Mouse (Mus musculus) forebrain, embryonic 14.5 days (tissue): ENCODE data around the gene Olfr376. TPM values are rescaled to one million over a fixed set of nuclear protein-coding genes. Genes with fewer than 3 reads are reported as not detected.

Experiments
- ATAC-seq: fragments of 200-750 bp; cut with Nextera tagmentation; 2 replicates; pipeline ENCODE4 v1.8.0; 2017; ENCODE audit warnings: mild to moderate bottlenecking, moderate library complexity
- DNase-seq: peaks from one replicate; pipeline ENCODE4 v3.0.0-alpha.2; 2015; ENCODE audit warnings: low spot score
- H3K27ac ChIP-seq: fragments of 300-500 bp; sonication (generic); 2 replicates; pipeline ENCODE4 v1.5.1; 2014; ENCODE audit warnings: low read depth, mild to moderate bottlenecking, control low read depth, low read length, moderate library complexity
- H3K27me3 ChIP-seq: fragments of 300-500 bp; sonication (generic); replicated peaks from 2 replicates; pipeline ENCODE4 v1.6.1; 2014; ENCODE audit warnings: low read length, control low read depth, mixed read lengths; ENCODE audit not compliant: control insufficient read depth, insufficient read depth
- H3K36me3 ChIP-seq: fragments of 300-500 bp; sonication (generic); 2 replicates; pipeline ENCODE4 v1.6.1; 2014; ENCODE audit warnings: low read length, control low read depth; ENCODE audit not compliant: control insufficient read depth, insufficient read depth
- H3K4me1 ChIP-seq: fragments of 300-500 bp; sonication (generic); 2 replicates; pipeline ENCODE4 v1.6.1; 2014; ENCODE audit warnings: antibody characterized with exemption, low read length, control low read depth; ENCODE audit not compliant: control insufficient read depth, insufficient read depth
- H3K4me2 ChIP-seq: fragments of 300-500 bp; sonication (generic); 2 replicates; pipeline ENCODE4 v1.6.1; 2014; ENCODE audit warnings: mild to moderate bottlenecking, control low read depth, low read length
- H3K4me3 ChIP-seq: fragments of 300-500 bp; sonication (generic); 2 replicates; pipeline ENCODE4 v1.5.1; 2014; ENCODE audit warnings: low read depth, low read length, control low read depth
- H3K9ac ChIP-seq: fragments of 300-500 bp; sonication (generic); 2 replicates; pipeline ENCODE4 v1.6.1; 2014; ENCODE audit warnings: mild to moderate bottlenecking, low read length, control low read depth, moderate library complexity
- H3K9me3 ChIP-seq: fragments of 300-500 bp; sonication (generic); replicated peaks from 2 replicates; pipeline ENCODE4 v1.6.1; 2016; ENCODE audit warnings: low read length, control low read depth, mixed read lengths; ENCODE audit not compliant: control insufficient read depth
- WGBS: fragments of 180-500 bp; shearing (Covaris S2); extraction: QIAGEN DNeasy Blood & Tissue Kit; methylation state at CpG from one replicate; pipeline ENCODE4 v1.1.7; 2014; 5-methylcytosine and 5-hydroxymethylcytosine counted together
- polyA plus RNA-seq: library from polyadenylated mRNA; unstranded; fragments of >200 nt; fragmentation: Nextera tagmentation; extraction: Ambion mirVana; gene quantifications from 2 replicates; pipeline ENCODE4 v1.2.1, GENCODE M21; 2014

Gene Olfr376
- not detected in 2 replicates for polyA plus RNA-seq

DNA sequence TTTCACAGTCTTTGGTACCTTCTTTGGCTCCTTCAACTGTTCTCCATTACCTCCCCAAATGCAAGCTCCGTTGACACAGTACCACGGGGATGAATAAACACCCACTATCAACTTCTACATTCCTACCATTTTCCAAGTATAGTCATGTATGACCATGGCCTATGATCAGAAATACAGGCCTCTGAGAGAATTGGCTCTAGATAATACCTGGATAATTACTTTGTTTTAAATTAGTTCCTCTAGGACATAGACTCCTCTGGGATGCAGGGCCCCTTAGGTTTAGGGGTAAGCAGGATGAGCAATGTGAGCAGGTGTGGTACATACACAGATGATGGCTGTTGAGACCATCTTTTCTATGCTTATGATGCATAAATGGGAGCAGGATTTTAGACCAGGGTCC, at the start of gene Olfr376:
Gene Olfr376 (plus strand): TSS at position 301 of the 400 bp plus-strand sequence.
- 89% methylated on average over 2 of the region's 2 CpGs for WGBS
- H3K27ac ChIP-seq, result no peak within 1 kb of the TSS
- no peak within 1 kb of the TSS for H3K4me2 ChIP-seq
- ATAC-seq (no peak), DNase-seq (no peak)
- H3K9ac ChIP-seq, result no peak within 1 kb of the TSS
- no peaks in the 10 kb centered on the region for H3K27me3 ChIP-seq
- no peaks in the 10 kb centered on the region for H3K36me3 ChIP-seq
- H3K4me1 ChIP-seq, result no peaks in the 10 kb centered on the region
- no peaks in the 10 kb centered on the region for H3K9me3 ChIP-seq
- no peak within 1 kb of the TSS for H3K4me3 ChIP-seq

DNA sequence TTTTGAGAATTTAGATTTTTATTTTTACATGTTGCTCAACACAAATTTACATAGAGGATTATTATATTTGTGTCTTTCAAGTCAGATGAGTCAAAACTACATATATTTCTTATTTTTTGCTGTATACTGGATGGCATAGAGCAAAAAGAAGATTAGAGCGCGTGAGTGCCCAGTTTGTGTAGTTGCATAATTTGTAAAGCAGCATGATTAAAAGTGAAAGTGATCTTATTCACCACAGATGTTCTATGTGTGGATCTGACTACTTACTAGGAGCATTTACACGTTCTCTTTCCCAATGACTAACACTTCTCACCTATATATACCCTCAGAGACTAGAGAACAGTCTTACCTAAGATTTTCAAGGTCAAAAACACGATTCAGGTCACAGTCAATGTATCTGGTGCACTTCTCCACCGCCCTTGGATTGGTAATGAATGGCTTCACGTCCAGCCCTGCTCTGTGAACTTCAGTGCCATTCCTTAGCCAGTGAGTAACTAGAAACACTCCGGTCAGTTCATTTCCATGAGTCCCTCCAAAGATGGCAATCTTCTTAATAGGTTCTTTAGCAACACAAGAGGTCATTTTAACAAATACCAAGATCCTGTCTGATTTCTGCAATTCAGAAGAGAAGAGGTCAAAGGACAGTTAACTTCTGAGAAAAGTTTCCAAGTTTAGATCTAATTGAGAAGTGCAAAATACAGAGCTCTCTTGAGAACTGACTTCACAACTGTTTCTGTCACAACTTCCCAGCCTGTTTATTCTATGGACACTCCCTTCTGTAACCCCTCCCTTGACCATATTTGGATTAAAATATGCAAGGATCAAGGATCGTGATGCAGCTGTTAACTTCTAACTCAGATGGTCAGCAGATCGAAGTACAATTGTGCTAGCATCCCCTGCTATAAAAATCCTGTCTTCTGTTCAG, 46.9 kb upstream of the Olfr376 start:
- Histone ChIP-seq H3K27me3 (no peaks in the 10 kb centered on the region), H3K4me3 (no peak overlapping the region), H3K36me3 (no peaks in the 10 kb centered on the region), H3K27ac (no peak overlapping the region), H3K4me1 (no peaks in the 10 kb centered on the region), H3K9ac (no peak overlapping the region), H3K9me3 (no peaks in the 10 kb centered on the region), H3K4me2 (no peak overlapping the region)
- no peak for ATAC-seq
- no peak for DNase-seq
- WGBS, result 70% methylated on average over 9 of the region's 9 CpGs

DNA sequence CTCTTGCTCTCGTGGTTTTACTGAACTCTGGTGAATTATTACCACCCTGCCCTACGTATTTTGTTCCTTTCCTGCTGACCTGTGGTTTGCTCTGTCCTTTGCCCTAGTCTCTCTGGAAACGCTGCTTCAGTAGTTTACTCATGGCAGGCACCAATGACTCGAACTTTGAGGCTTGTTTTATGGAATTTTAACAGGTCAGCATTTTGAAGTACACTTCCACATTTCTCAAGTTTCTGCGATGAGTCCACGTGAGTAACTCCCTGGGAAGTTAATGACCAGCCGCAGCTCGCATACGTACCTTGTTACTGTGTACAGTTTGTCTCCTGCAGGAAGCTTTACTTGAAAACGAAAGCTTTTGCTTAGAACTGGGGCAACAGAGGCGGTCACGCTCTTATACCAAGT, 44.6 kb upstream of the Olfr376 start:
- ATAC-seq (no peak), DNase-seq (no peak)
- H3K27ac ChIP-seq, result no peak overlapping the region
- no peak overlapping the region for H3K4me2 ChIP-seq
- H3K4me1 ChIP-seq, result no peaks in the 10 kb centered on the region
- no peaks in the 10 kb centered on the region for H3K9me3 ChIP-seq
- H3K27me3 ChIP-seq, result no peaks in the 10 kb centered on the region
- 79% methylated on average over 12 of the region's 12 CpGs for WGBS
- no peak overlapping the region for H3K9ac ChIP-seq
- no peak overlapping the region for H3K4me3 ChIP-seq
- H3K36me3 ChIP-seq, result no peaks in the 10 kb centered on the region

DNA sequence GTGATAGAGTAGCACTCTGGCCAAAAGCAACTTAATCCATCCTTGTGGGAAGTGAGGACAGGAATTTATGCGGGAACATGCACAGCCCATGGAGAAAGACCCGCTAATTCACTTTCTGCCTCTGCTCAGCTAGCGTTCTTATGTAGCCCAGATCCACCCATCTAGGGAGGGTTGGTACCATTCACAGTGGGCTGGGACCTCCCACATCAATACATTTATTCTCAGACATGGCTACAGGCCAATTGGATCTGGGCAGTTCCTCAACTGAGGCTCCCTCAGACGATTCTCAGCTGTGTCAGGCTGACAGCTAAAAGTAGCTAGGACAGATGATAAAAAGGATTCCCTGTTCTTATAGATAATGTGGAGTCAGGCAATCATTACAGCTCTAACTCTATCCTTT, 43.7 kb upstream of the Olfr376 start:
- WGBS, result 78% methylated on average over 4 of the region's 4 CpGs

DNA sequence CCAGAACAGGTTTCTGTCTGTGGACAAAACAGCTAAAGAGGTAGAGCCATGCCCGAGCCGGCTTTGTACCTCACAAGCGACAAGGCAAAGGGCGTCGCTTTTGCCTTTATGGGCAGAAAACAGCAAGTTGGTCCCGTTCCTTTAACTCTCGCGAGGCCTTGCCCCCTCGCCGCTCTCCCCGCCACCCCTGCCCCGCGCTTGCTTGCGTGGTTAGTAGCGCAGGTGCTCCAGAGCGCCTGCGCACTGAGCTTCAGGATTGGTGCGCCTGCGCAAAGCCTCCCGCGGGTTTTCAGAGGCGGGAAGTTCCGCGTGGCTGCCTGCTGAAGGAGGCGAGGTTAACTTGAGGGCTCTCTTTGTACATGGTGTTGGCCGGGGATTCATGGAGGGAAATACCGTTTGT, 41.6 kb upstream of the Olfr376 start, which contains the start of the genes Aspa, Gm49340 and Spata22:
Gene Aspa (minus strand): TSS at position 155 of the 400 bp plus-strand sequence.
Gene Gm49340 (plus strand): TSS at position 300 of the 400 bp plus-strand sequence.
Gene Spata22 (plus strand): TSS at position 300 of the 400 bp plus-strand sequence.
- 86% methylated on average over 27 of the region's 27 CpGs for WGBS
- H3K9ac ChIP-seq, result no peak within 1 kb of the TSS

More for the DNA sequence above, 43.7 kb upstream of the Olfr376 start:
- H3K9ac ChIP-seq, result no peak overlapping the region
- H3K4me3 ChIP-seq, result no peak overlapping the region
- H3K4me2 ChIP-seq, result no peak overlapping the region
- no peaks in the 10 kb centered on the region for H3K9me3 ChIP-seq
- DNase-seq, result no peak
- H3K27ac ChIP-seq, result no peak overlapping the region
- no peaks in the 10 kb centered on the region for H3K36me3 ChIP-seq
- ATAC-seq, result no peak
- no peaks in the 10 kb centered on the region for H3K4me1 ChIP-seq
- no peaks in the 10 kb centered on the region for H3K27me3 ChIP-seq

DNA sequence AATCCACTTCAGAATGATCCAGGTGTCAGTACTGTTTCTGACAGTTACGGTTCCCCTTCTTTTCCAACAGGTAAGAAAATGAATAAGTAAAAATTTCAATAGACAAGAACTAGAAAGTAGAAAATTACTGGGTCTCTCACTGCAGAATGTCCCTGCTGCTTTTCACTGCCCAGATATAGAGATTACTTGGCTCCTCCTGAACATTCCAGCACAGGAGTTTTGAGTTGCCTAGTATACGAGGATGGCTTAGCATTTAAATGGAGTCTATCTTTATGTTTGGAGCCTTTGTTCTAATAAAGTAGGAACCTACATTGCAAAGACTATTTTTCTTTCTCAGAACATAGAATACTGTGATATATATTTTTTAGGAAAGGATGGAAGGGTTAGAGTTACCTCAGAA, 37.7 kb upstream of the Olfr376 start:
- H3K36me3 ChIP-seq, result no peaks in the 10 kb centered on the region
- H3K9me3 ChIP-seq, result no peaks in the 10 kb centered on the region
- no peak for DNase-seq

More for the DNA sequence above, 41.6 kb upstream of the Olfr376 start, which contains the start of the genes Aspa, Gm49340 and Spata22:
- no peak within 1 kb of the TSS for H3K4me2 ChIP-seq
- no peak within 1 kb of the TSS for H3K27ac ChIP-seq
- no peaks in the 10 kb centered on the region for H3K36me3 ChIP-seq
- ATAC-seq, result no peak
- H3K4me3 ChIP-seq, result no peak within 1 kb of the TSS
- no peaks in the 10 kb centered on the region for H3K4me1 ChIP-seq
- no peak for DNase-seq
- H3K27me3 ChIP-seq, result no peaks in the 10 kb centered on the region
- H3K9me3 ChIP-seq, result no peaks in the 10 kb centered on the region

DNA sequence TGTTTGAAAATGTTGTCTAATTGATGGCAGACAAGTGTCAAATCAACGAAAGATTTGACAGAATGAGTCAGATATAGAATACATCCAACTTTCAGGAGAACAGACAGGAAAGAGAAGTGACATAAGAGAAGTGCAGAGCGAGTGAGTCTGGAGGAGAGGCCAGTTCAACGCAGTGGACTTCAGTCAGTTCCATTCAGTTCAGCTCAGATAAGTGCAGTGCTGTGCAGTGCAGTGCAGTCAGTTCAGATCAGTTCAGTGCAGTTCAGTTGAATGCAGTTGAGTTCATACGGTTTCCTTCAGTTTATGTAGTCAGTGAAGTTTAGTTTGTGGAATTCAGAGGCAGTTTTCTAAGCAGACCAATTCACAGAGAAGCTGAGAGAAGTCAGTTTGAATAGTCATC, 34.1 kb upstream of the Olfr376 start:
- Histone ChIP-seq H3K27me3 (no peaks in the 10 kb centered on the region), H3K27ac (no peak overlapping the region), H3K4me1 (no peaks in the 10 kb centered on the region), H3K36me3 (no peaks in the 10 kb centered on the region), H3K4me3 (no peak overlapping the region), H3K9me3 (no peaks in the 10 kb centered on the region), H3K9ac (no peak overlapping the region), H3K4me2 (no peak overlapping the region)
- ATAC-seq (no peak), DNase-seq (no peak)
- WGBS, result 77% methylated on average over 4 of the region's 4 CpGs

More for the DNA sequence above, 37.7 kb upstream of the Olfr376 start:
- Histone ChIP-seq H3K4me3 (no peak overlapping the region), H3K27ac (no peak overlapping the region), H3K4me2 (no peak overlapping the region), H3K27me3 (no peaks in the 10 kb centered on the region), H3K9ac (no peak overlapping the region), H3K4me1 (no peaks in the 10 kb centered on the region)
- 71% methylated on average over 2 of the region's 2 CpGs for WGBS
- ATAC-seq, result no peak

DNA sequence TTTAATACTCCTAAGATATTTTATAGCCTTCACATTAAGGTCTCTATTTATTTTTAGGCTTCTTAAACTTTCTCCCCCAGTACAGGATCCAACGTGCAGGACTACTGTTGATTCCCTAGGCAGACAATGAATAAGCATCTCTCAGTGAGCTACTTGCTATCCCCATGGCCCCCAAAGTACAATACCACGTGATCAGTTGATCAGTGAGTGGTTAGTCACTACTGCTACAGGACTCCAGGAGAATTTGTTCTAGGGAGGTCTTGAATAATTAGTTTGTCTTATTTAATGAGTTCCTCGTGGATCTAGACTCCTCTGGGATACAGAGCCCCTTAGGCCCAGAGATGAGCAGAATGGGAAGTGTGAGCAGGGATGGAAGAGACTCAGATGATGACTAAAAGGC, 20.6 kb upstream of the Olfr376 start, which contains the start of gene Olfr20:
Gene Olfr20 (plus strand): TSS at position 301 of the 400 bp plus-strand sequence.
- no peaks in the 10 kb centered on the region for H3K9me3 ChIP-seq
- no peak within 1 kb of the TSS for H3K4me3 ChIP-seq
- WGBS, result 41% methylated on average over 3 of the region's 3 CpGs
- DNase-seq (no peak), ATAC-seq (no peak)
- H3K4me1 ChIP-seq, result no peaks in the 10 kb centered on the region
- H3K4me2 ChIP-seq, result no peak within 1 kb of the TSS
- no peak within 1 kb of the TSS for H3K9ac ChIP-seq
- no peaks in the 10 kb centered on the region for H3K36me3 ChIP-seq
- H3K27ac ChIP-seq, result no peak within 1 kb of the TSS
- no peaks in the 10 kb centered on the region for H3K27me3 ChIP-seq

DNA sequence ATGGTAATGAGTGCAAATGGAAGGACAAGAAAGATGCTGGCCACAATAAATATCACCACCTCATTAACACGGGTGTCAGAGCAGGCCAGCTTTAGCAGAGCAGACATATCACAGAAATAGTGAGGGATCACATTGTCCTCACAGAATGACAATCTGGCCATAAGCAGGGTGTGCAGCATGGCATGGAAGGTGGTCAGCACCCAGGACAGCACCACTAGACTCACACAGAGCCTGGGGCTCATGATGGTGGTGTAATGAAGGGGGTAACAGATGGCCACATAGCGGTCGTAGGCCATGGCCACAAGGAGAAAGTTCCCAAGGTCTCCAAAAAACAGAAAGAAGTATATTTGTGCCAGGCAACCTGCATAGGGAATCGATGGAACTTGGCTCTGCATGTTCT, 24.3 kb downstream of the Olfr376 start:
- H3K9me3 ChIP-seq, result no peaks in the 10 kb centered on the region
- H3K36me3 ChIP-seq, result no peaks in the 10 kb centered on the region
- H3K9ac ChIP-seq, result no peak overlapping the region
- DNase-seq (no peak), ATAC-seq (no peak)
- no peak overlapping the region for H3K27ac ChIP-seq
- H3K4me2 ChIP-seq, result no peak overlapping the region
- no peak overlapping the region for H3K4me3 ChIP-seq
- 70% methylated on average over 4 of the region's 4 CpGs for WGBS
- no peaks in the 10 kb centered on the region for H3K27me3 ChIP-seq
- H3K4me1 ChIP-seq, result no peaks in the 10 kb centered on the region
